ENCODE assay signal across 25 mouse cellular contexts in the genomic region with DNA sequence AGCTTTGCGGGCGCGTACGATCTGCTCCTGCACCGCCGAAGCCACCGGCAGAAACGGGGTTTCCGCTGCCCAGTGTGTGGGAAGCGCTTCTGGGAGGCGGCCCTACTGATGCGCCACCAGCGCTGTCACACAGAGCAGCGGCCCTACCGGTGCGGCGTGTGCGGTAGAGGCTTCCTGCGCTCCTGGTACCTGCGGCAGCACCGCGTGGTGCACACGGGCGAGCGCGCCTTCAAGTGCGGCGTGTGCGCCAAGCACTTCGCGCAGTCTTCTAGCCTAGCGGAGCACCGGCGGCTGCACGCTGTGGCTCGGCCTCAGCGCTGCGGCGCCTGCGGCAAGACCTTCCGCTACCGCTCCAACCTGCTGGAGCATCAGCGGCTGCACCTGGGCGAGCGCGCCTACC. TPM values are rescaled to one million over a fixed set of nuclear protein-coding genes. Genes with fewer than 3 reads are reported as not detected.
A peak's percentile ranks its signal among the peaks of the same experiment; 100 is the strongest.
DNase-seq lines count a peak whose midpoint lies in the region; ATAC-seq and TF ChIP-seq lines count a peak whose summit lies in the region.
"Had no signal": no experiment of that assay in that cellular context is flagged by ENCODE, and none has a peak within 500 bp of the region (broad histone marks: within the 10 kb centered on the region; RNA-seq: fewer than 3 reads in every experiment).

No protein-coding gene starts in this region.

- H3K9ac ChIP-seq in forebrain, embryonic 15.5 days (replicated peaks), result no peak overlapping the region
- H3K9ac ChIP-seq in kidney, embryonic 15.5 days, result no peak overlapping the region
- peak overlapping the region; percentile 41 for H3K9ac ChIP-seq in ES-Bruce4 (ENCODE audit: low read depth, poor library complexity, severe bottlenecking)
- H3K9ac ChIP-seq in embryonic facial prominence, embryonic 12.5 days, result no peak overlapping the region
- H3K9ac ChIP-seq: embryonic facial prominence, embryonic 15.5 days; liver, embryonic 14.5 days; lung, embryonic 14.5 days; neural tube, embryonic 15.5 days had no signal

- no peak for TF ChIP-seq CTCF in ES-Bruce4 (IDR thresholded peaks at IDR 0.05; ENCODE audit: low read depth, low read length)

- H3K27ac ChIP-seq in forebrain, embryonic 10.5 days, result no peak overlapping the region
- no peak overlapping the region for H3K27ac ChIP-seq in forebrain, embryonic 15.5 days (replicated peaks)
- H3K27ac ChIP-seq in kidney, embryonic 15.5 days, result no peak overlapping the region
- no peak overlapping the region for H3K27ac ChIP-seq in ES-Bruce4 (ENCODE audit: insufficient read depth, low read length)
- no peak overlapping the region for H3K27ac ChIP-seq in embryonic facial prominence, embryonic 12.5 days
- H3K27ac ChIP-seq: embryonic facial prominence, embryonic 15.5 days; hindbrain, postnatal 0 days; liver, embryonic 14.5 days; neural tube, embryonic 15.5 days had no signal

- H3K4me2 ChIP-seq in forebrain, embryonic 15.5 days (replicated peaks), result no peak overlapping the region
- no peak overlapping the region for H3K4me2 ChIP-seq in kidney, embryonic 15.5 days
- H3K4me2 ChIP-seq in embryonic facial prominence, embryonic 12.5 days (replicated peaks), result no peak overlapping the region
- H3K4me2 ChIP-seq: embryonic facial prominence, embryonic 15.5 days; lung, embryonic 14.5 days; neural tube, embryonic 15.5 days had no signal

- H3K9me3 ChIP-seq in forebrain, embryonic 10.5 days, result peaks cover 75% of the 10 kb centered on the region
- no peaks in the 10 kb centered on the region for H3K9me3 ChIP-seq in forebrain, embryonic 15.5 days
- H3K9me3 ChIP-seq in kidney, embryonic 15.5 days (replicated peaks), result peaks cover 38% of the 10 kb centered on the region
- no peaks in the 10 kb centered on the region for H3K9me3 ChIP-seq in ES-Bruce4 (replicated peaks; ENCODE audit: control insufficient read depth, insufficient read depth, low read length, poor library complexity, severe bottlenecking)
- H3K9me3 ChIP-seq in embryonic facial prominence, embryonic 12.5 days, result peaks cover 59% of the 10 kb centered on the region

- peak overlapping the region; percentile 20; the same call in 1 of the 2 replicates for H3K4me3 ChIP-seq in forebrain, embryonic 10.5 days
- no peak overlapping the region for H3K4me3 ChIP-seq in forebrain, embryonic 15.5 days
- no peak overlapping the region for H3K4me3 ChIP-seq in kidney, embryonic 15.5 days (replicated peaks)
- peak overlapping the region; percentile 59 for H3K4me3 ChIP-seq in ES-Bruce4 (ENCODE audit: low read depth, low read length)
- 0 out of 2 replicates have a peak overlapping the region, but pooled peaks have one; percentile 6 for H3K4me3 ChIP-seq in embryonic facial prominence, embryonic 12.5 days
- H3K4me3 ChIP-seq: embryonic facial prominence, embryonic 15.5 days; neural tube, embryonic 15.5 days had no signal

- peaks cover 98% of the 10 kb centered on the region for H3K36me3 ChIP-seq in forebrain, embryonic 10.5 days (replicated peaks)
- peaks cover 79% of the 10 kb centered on the region for H3K36me3 ChIP-seq in forebrain, embryonic 15.5 days
- peaks cover 98% of the 10 kb centered on the region for H3K36me3 ChIP-seq in kidney, embryonic 15.5 days
- no peaks in the 10 kb centered on the region for H3K36me3 ChIP-seq in ES-Bruce4 (ENCODE audit: control insufficient read depth, insufficient read depth, low read length, poor library complexity, severe bottlenecking)
- H3K36me3 ChIP-seq in embryonic facial prominence, embryonic 12.5 days, result peaks cover 95% of the 10 kb centered on the region

- DNase-seq in forebrain, embryonic 10.5 days (ENCODE audit: extremely low spot score, low spot score), result no peak
- no peak for DNase-seq in kidney, postnatal 25 days
- no peak for DNase-seq in spleen, postnatal 14 days (ENCODE audit: low spot score in 2 of 2)
- DNase-seq in frontal cortex, adult 2 months (ENCODE audit: extremely low spot score in 1 of 2, low spot score in 1 of 2), result no peak
- DNase-seq: adrenal gland, postnatal 10 days; cerebellum, adult 2 months; cerebellum, postnatal 36 days; embryo, embryonic 11 days; kidney, adult 11 months; kidney, postnatal 36 days; lung, embryonic 14.5 days; midbrain, embryonic 14.5 days; thymus, postnatal 14 days had no signal

- H3K4me1 ChIP-seq in forebrain, embryonic 10.5 days, result no peaks in the 10 kb centered on the region
- no peaks in the 10 kb centered on the region for H3K4me1 ChIP-seq in forebrain, embryonic 15.5 days
- H3K4me1 ChIP-seq in kidney, embryonic 15.5 days, result no peaks in the 10 kb centered on the region
- H3K4me1 ChIP-seq in ES-Bruce4 (ENCODE audit: control insufficient read depth, insufficient read depth, low read length), result no peaks in the 10 kb centered on the region
- H3K4me1 ChIP-seq in embryonic facial prominence, embryonic 12.5 days, result no peaks in the 10 kb centered on the region
- H3K4me1 ChIP-seq: embryonic facial prominence, embryonic 15.5 days; neural tube, embryonic 15.5 days had no signal

- WGBS in forebrain, embryonic 10.5 days, result 78% methylated on average over 46 of the region's 46 CpGs
- 83% methylated on average over 46 of the region's 46 CpGs for WGBS in forebrain, embryonic 15.5 days
- WGBS in kidney, embryonic 15.5 days, result 82% methylated on average over 46 of the region's 46 CpGs
- WGBS in embryonic facial prominence, embryonic 12.5 days, result 79% methylated on average over 46 of the region's 46 CpGs

- TF ChIP-seq EP300 in ES-Bruce4 (IDR thresholded peaks at IDR 0.05; ENCODE audit: insufficient read depth, low read depth, low read length), result no peak

- no peaks in the 10 kb centered on the region for H3K27me3 ChIP-seq in forebrain, embryonic 10.5 days (ENCODE audit: poor library complexity, severe bottlenecking)
- H3K27me3 ChIP-seq in forebrain, embryonic 15.5 days, result no peaks in the 10 kb centered on the region
- no peaks in the 10 kb centered on the region for H3K27me3 ChIP-seq in kidney, embryonic 15.5 days
- H3K27me3 ChIP-seq in ES-Bruce4 (ENCODE audit: control insufficient read depth, insufficient read depth, low read length, poor library complexity, severe bottlenecking), result no peaks in the 10 kb centered on the region
- H3K27me3 ChIP-seq in embryonic facial prominence, embryonic 12.5 days, result no peaks in the 10 kb centered on the region
- H3K27me3 ChIP-seq: embryonic facial prominence, embryonic 15.5 days; neural tube, embryonic 15.5 days had no signal

- ATAC-seq in forebrain, embryonic 15.5 days (replicated peaks), result no peak
- ATAC-seq in kidney, embryonic 15.5 days (replicated peaks; ENCODE audit: low FRiP score), result 0 out of 2 replicates have a peak, but pooled peaks have one; percentile 10
- ATAC-seq in embryonic facial prominence, embryonic 12.5 days (ENCODE audit: insufficient number of reproducible peaks, insufficient read depth, low FRiP score, low TSS enrichment), result no peak
- ATAC-seq: hindbrain, postnatal 0 days had no signal

- no peak for TF ChIP-seq POLR2A in ES-Bruce4 (IDR thresholded peaks at IDR 0.05; ENCODE audit: insufficient read depth, low read length)

RNA-seq across cellular contexts. Expression of a gene that starts 2.4 kb away (rescaled TPM):
- polyA plus RNA-seq in forebrain, embryonic 10.5 days (2016; fragmentation: Nextera tagmentation; extraction: Ambion mirVana), result not detected in 2 replicates
- polyA plus RNA-seq in forebrain, embryonic 15.5 days (2015; fragmentation: Nextera tagmentation; extraction: Ambion mirVana), result not detected in 2 replicates
- not detected in 2 replicates for polyA plus RNA-seq in kidney, embryonic 15.5 days (2015; fragmentation: Nextera tagmentation; extraction: Ambion mirVana)
- 1.9 TPM in 1 of 2 replicates, not detected in the other for polyA plus RNA-seq in ES-Bruce4 (2011; ENCODE audit: insufficient read depth, insufficient read length, low read depth, missing spikeins)
- polyA plus RNA-seq in embryonic facial prominence, embryonic 12.5 days (2016; fragmentation: Nextera tagmentation; extraction: Ambion mirVana), result not detected in 2 replicates
- not detected in 2 replicates for polyA plus RNA-seq in frontal cortex, adult 2 months (2012; rRNA removed)
- polyA plus RNA-seq: cerebellum, adult 2 months; embryonic facial prominence, embryonic 15.5 days; gonadal fat pad, adult 2 months; heart, embryonic 16.5 days; hindbrain, postnatal 0 days; limb, embryonic 14.5 days; liver, embryonic 14.5 days; lung, embryonic 14.5 days; midbrain, embryonic 14.5 days; neural tube, embryonic 15.5 days; small intestine, adult 2 months had no signal

RNA-seq across cellular contexts. Expression of a gene that starts 6.8 kb away (rescaled TPM):
- 3.0 and 3.8 TPM in 2 replicates for polyA plus RNA-seq in forebrain, embryonic 10.5 days (2016; fragmentation: Nextera tagmentation; extraction: Ambion mirVana)
- polyA plus RNA-seq in forebrain, embryonic 15.5 days (2015; fragmentation: Nextera tagmentation; extraction: Ambion mirVana), result 7.8 and 8.5 TPM in 2 replicates
- polyA plus RNA-seq in kidney, embryonic 15.5 days (2015; fragmentation: Nextera tagmentation; extraction: Ambion mirVana), result 6.3 and 6.4 TPM in 2 replicates
- polyA plus RNA-seq in ES-Bruce4 (2011; ENCODE audit: insufficient read depth, insufficient read length, low read depth, missing spikeins), result 0.30 TPM in 1 of 2 replicates, not detected in the other
- polyA plus RNA-seq in embryonic facial prominence, embryonic 12.5 days (2016; fragmentation: Nextera tagmentation; extraction: Ambion mirVana), result 5.4 and 5.7 TPM in 2 replicates
- polyA plus RNA-seq in frontal cortex, adult 2 months (2012; rRNA removed), result 8.4 and 8.8 TPM in 2 replicates

RNA-seq across cellular contexts. Expression of a gene that starts 11.1 kb away (rescaled TPM):
- polyA plus RNA-seq in forebrain, embryonic 10.5 days (2016; fragmentation: Nextera tagmentation; extraction: Ambion mirVana), result 4.7 and 6.6 TPM in 2 replicates
- 39.7 and 45.8 TPM in 2 replicates for polyA plus RNA-seq in forebrain, embryonic 15.5 days (2015; fragmentation: Nextera tagmentation; extraction: Ambion mirVana)
- 24.9 and 27.0 TPM in 2 replicates for polyA plus RNA-seq in kidney, embryonic 15.5 days (2015; fragmentation: Nextera tagmentation; extraction: Ambion mirVana)
- polyA plus RNA-seq in ES-Bruce4 (2011; ENCODE audit: insufficient read depth, insufficient read length, low read depth, missing spikeins), result 5.6 and 5.7 TPM in 2 replicates
- 35.5 and 38.4 TPM in 2 replicates for polyA plus RNA-seq in embryonic facial prominence, embryonic 12.5 days (2016; fragmentation: Nextera tagmentation; extraction: Ambion mirVana)
- 80.6 and 81.7 TPM in 2 replicates for polyA plus RNA-seq in frontal cortex, adult 2 months (2012; rRNA removed)

RNA-seq across cellular contexts. Expression of a gene that starts 11.3 kb away (rescaled TPM):
- polyA plus RNA-seq in forebrain, embryonic 10.5 days (2016; fragmentation: Nextera tagmentation; extraction: Ambion mirVana), result 5.1 and 5.7 TPM in 2 replicates
- polyA plus RNA-seq in forebrain, embryonic 15.5 days (2015; fragmentation: Nextera tagmentation; extraction: Ambion mirVana), result 6.1 and 6.5 TPM in 2 replicates
- polyA plus RNA-seq in kidney, embryonic 15.5 days (2015; fragmentation: Nextera tagmentation; extraction: Ambion mirVana), result 7.2 and 7.6 TPM in 2 replicates
- polyA plus RNA-seq in ES-Bruce4 (2011; ENCODE audit: insufficient read depth, insufficient read length, low read depth, missing spikeins), result 23.0 and 24.7 TPM in 2 replicates
- 8.2 TPM in 2 replicates for polyA plus RNA-seq in embryonic facial prominence, embryonic 12.5 days (2016; fragmentation: Nextera tagmentation; extraction: Ambion mirVana)
- 33.1 and 35.5 TPM in 2 replicates for polyA plus RNA-seq in frontal cortex, adult 2 months (2012; rRNA removed)

RNA-seq across cellular contexts. Expression of a gene that starts 16.2 kb away (rescaled TPM):
- polyA plus RNA-seq in forebrain, embryonic 10.5 days (2016; fragmentation: Nextera tagmentation; extraction: Ambion mirVana), result 1.0 and 1.1 TPM in 2 replicates
- 0.89 TPM in 1 of 2 replicates, not detected in the other for polyA plus RNA-seq in forebrain, embryonic 15.5 days (2015; fragmentation: Nextera tagmentation; extraction: Ambion mirVana)
- 1.6 and 2.5 TPM in 2 replicates for polyA plus RNA-seq in kidney, embryonic 15.5 days (2015; fragmentation: Nextera tagmentation; extraction: Ambion mirVana)
- polyA plus RNA-seq in ES-Bruce4 (2011; ENCODE audit: insufficient read depth, insufficient read length, low read depth, missing spikeins), result not detected in 2 replicates
- polyA plus RNA-seq in embryonic facial prominence, embryonic 12.5 days (2016; fragmentation: Nextera tagmentation; extraction: Ambion mirVana), result not detected in 2 replicates
- polyA plus RNA-seq in frontal cortex, adult 2 months (2012; rRNA removed), result not detected in 2 replicates
- polyA plus RNA-seq: cerebellum, adult 2 months; embryonic facial prominence, embryonic 15.5 days; lung, embryonic 14.5 days had no signal

Comparison
In these comparisons a context has a peak if more than half of its experiments do, and no peak if none do; other contexts are left out.
1. H3K4me3 ChIP-seq: peak in forebrain, embryonic 10.5 days (single experiment), ES-Bruce4 (single experiment) and embryonic facial prominence, embryonic 12.5 days (single experiment); none in forebrain, embryonic 15.5 days (single experiment) and kidney, embryonic 15.5 days (single experiment).